Mouse (Mus musculus): ENCODE measurements around the gene Rbms2.

Gene Rbms2

GRCm38 (mm10) chr10:128133650-128134332 lies 46.3 kb downstream of the Rbms2 start:
- DNase-seq, result no peak

GRCm38 (mm10) chr10:128131812-128132211 lies 48.3 kb downstream of the Rbms2 start:
- DNase-seq, result no peak

DNA sequence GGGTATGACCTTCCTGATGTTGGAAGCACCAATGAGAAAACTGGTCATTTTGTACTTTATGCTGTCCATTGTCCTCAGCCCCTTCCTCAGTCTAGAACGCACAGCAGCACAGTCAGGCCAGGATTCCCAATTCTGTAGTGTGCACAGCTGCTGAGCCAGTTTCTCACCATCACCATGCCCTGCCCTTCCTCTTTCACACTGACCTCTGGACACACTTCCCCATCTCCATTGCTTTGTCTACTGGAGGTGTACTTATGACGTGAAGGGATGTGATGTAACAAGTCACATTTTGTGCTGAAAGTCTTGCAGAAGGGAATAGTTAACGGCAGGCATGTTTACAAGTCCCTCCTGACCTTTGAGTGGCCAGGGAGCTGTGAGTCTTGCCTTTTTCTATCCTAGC lies 48.8 kb downstream of the Rbms2 start:
- no peak for DNase-seq

DNA sequence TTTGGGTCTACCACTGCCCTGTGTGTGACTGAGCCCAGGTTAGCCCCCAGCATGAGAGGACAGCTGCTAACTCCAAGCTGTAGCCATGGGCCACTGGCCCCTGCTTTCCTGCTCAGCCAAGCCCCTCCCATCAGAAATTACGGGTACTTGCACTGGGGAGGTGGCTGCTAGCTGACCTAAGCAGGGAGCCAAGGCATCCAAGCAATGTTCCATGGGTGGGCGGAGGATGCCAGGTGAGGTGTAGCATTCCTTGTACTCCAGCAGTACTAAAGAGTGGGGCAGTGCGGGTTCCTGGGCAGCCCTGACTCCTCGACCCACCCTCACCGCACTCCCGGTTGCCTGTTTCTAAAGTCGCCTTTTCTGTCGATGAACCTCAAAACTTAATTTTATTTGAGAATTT lies 52.0 kb downstream of the Rbms2 start:
- no peak for DNase-seq

DNA sequence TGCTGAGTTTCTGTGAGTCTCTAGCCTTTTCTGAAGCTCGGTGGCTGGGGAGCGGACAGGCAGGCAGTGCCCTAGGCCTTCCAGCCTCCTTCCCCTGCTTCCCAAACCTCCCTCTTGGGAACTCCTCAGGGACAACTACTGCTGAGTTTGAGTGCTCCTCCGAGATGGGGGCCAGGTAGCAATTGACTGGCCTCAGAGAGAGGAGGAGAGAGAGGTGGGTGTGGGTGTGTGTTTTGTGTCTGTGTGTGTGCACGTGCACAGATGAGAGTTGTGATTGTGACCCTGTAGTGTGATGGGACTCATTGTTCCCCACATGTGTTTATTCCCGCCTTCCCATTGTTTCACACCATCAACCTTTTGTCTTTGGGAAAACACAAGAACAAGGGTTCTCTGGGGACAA lies 52.6 kb downstream of the Rbms2 start:
- DNase-seq, result no peak

GRCm38 (mm10) chr10:128125951-128126350 lies 54.1 kb downstream of the Rbms2 start:
- no peak for DNase-seq

- no peak for DNase-seq
Observed at GRCm38 (mm10) chr10:128124831-128125230, 55.3 kb downstream of the Rbms2 start.

- DNase-seq, result no peak
Observed at GRCm38 (mm10) chr10:128123833-128124232, 56.3 kb downstream of the Rbms2 start.

DNA sequence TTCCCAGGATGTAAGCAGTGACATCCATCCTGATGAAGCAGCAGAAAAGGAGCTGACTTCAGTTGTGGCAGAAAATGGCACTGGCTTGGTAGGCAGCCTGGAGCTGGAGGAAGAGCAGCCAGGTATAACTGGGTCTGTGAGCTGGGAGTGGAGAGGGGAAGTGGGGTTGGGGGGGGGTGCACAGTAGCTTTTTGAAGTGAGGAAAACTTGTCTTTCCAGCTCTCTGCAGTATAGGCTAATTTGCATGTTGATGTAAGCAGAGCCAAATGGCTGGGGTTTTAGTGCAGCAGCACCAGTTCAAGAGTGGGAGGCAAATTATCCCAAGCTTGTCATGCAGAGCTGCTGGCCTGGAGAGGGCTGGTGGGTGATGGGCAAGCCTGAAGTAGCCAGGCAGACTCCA lies 68.9 kb downstream of the Rbms2 start:
- DNase-seq, result no peak

GRCm38 (mm10) chr10:128110103-128110761 lies 69.9 kb downstream of the Rbms2 start:
- no peak for DNase-seq

DNA sequence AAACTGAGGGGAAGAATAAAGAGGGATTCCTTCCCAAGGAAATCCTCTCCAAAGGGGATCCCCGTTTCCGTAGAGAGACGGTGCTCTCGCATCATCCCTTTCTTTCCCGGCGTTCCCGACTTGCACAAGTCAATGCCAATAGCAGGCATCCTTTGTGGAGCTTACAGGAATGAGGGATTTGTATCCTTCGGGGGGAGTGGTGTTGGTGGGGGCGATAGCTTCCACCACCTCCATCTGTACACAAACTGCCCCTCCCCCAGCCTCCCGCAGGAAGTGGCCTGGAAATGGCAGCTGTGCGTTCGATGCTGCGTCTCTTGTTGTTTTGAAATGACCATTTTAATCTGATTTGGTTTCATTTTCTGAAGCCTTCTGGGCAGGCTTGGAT lies 82.5 kb downstream of the Rbms2 start:
- peak; percentile 29 to 48 for DNase-seq

- peak; percentile 65 to 75 for DNase-seq
Observed at GRCm38 (mm10) chr10:128096693-128097586, 83.2 kb downstream of the Rbms2 start.

GRCm38 (mm10) chr10:128096313-128096692 lies 83.8 kb downstream of the Rbms2 start:
- DNase-seq, result no peak

DNA sequence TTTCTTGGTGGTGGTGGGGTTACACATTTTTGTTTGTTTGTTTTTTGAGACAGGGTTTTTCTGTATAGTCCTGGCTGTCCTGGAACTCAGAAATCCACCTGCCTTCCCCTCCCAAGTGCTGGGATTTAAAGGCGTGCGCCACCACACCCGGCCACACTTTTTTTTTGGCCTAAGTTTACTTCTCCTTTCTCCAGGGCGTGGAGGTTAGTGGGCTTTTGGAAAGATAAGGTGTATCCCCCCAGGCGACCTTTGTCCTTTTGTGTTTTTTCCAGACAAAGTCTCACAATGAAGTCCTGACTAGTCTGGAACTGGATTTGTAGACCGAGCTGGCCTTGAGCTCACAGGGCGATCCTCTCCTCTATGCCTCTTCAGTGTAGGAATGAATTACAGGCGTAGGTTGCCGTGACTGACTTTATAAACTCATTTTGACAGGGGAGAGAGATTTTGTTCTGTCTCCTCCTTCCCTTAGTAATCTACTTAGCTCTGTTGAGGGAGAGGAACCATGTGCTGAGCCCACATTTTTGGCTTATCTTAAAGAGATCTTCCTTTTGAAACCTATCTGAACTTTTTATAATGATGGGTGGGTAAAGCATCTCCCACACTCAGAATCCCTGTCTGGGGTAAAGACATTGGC lies 85.0 kb downstream of the Rbms2 start:
- DNase-seq, result no peak

DNA sequence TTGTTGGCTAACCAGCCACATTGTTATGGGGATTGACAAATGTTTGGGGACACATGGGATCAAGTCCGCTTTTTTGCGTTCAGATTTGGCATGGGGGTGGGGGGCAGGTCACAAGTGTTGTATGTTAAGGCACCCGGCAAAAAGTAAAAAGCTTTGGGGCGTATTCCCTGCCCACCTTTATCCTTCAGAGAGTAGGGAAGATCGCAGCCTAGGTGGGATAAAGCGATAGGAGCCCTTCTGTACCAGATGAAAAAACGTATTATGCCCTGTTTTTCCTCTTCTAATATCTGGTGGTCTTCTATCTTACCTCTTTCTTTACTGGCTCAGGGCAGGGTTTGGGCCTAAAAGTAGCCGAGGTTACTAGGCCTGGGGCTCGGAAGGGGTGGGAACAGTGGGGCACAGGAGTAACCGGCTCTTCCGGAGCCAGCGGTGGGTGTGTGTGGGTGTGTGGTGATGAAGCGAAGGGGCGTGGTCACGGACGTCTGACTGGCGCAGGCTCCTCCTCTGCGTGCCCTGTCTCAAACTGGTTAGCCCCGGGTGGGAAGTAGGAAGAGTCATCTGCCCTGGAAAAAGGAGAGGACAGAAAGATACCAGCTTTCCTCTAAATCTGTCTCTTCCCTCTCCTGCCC lies 85.6 kb downstream of the Rbms2 start:
- peak; percentile 88 to 91 for DNase-seq

GRCm38 (mm10) chr10:128093496-128094294 lies 86.4 kb downstream of the Rbms2 start:
- DNase-seq, result peak in 1 of 2 experiments; percentile 26

DNA sequence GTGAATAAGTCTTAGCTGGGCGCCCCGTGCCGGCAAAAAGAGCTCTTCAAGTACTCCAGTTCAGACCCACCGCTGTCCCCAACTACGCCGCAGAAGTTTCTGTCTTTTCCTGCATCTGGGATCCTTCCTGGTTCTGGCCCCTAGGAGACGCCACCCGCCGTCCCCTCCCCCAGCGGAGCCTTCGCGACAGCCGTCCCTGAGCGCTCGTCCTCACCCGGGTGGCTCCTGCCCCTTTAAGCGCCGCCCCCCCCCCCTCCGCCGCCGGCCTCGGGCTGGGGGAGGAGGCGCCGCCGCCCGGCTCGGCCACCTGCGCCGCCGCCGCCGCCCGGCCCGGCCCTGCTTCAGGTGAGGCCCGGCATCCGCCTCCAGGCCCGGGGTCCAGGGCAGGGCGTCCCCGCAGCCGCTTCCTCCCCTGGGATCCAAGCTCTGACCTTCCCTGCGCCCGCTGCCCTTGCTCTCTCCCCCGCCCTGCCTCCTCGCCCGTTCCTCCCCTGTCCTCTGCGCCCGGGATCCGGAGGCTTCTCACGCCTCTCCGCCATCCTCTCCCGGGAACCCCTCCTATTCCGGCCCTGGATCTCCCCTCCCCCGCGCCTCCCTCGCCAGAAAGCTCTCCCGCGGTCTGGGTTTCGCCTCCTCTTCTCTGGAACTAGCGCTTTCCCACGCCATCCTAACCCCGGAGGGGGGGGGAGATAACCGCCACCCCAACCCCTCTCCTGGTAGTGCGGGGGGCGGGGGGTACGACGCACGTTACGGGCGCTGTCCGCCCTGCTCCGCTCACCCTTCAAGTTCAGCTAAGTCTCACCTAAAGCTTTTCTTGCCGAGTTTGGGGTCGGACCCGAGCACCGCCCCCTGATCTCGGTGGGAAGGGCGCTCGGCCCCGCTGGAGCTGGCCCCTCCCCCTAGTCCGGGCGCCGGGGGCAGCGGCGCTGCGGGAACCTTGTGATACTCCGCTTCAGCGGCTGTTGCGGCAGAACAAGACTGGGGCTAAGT lies 87.3 kb downstream of the Rbms2 start:
- DNase-seq, result peak; percentile 76 to 77

DNA sequence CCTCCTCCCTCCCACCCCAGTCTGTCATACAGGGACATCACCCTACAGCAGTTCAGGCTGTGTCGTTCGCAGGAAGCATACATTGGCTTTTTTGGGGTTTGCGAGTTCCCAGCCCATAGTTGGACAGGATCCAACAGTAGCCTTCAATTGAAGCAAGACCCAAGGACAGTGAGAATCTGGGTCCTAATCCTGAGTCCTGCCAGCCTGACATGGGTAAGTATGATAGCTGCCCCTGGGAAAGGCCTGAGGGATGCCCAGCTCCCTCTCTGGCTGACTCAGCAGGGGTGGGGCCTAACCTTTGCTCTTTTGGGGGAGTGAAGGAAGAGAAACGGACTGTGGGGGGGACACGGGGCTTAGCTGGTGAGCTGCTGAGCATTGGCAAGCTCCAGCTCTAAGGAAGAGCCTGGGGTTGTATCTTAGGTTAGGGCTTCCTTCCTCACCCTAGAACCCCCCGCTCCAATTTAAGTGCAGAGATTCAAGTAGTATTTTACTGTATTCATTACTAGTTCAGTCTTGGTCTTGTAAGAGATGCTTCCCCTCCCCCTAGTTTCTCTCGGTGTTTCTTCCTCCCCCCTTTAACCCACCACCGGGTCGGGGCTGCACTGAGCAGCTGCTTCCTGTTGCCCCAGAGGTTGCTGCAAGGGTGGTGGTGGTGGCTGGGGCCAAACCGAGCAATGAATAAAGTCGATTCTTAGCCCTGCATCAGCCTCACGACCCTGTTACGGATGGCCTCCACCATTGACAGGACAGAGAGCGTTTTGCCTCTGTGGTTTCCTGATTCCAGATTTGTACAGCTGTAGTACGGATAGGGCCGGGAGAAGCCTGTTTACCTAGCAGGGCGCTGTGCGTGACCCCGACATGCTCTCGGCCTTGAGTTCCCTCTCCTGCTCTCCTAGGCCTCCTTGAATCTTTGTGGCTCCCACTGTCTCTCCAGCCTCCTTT lies 88.3 kb downstream of the Rbms2 start, which contains the start of gene Baz2a:
Gene Baz2a, plus strand, starts transcription at position 14 of the 942 bp plus-strand sequence.
- DNase-seq, result peak; percentile 56 to 63
